Mouse (Mus musculus) right cerebral cortex, postnatal 25 days (tissue): ENCODE measurements at regions not wholly inside any gene's neighbourhood (a gene's known extent, or its start where the extent isn't known, plus 50 kb on each side); places are given as distances from the start of the nearest gene placed in this dataset.

ENCODE experiments used
- DNase-seq: peaks from one replicate; pipeline ENCODE4 v3.0.0; 2022

- no peak for DNase-seq
Observed at GRCm38 (mm10) chr13:43724161-43724560, 60.4 kb upstream of the Cd83 start.

DNA sequence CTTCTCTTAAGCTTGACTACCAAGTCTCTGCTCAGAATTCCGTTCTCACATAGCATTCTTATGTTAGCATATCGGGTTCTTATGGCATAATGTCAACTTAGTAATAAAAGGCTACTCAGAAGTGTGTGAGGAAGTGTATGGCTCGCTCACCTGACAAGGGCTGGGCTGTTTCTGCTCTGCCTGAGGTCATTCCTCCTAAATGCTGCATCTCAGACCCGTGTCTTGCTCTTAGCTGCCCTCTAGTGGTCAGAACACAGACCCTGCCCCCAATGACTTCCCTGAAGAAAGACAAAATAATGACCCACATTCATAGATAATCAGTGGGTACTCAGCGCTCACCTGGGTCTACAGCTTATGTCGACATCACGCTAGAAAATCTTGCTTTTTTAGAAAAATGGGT is 58.9 kb upstream of the Cd83 start:
- DNase-seq = peak; percentile 39

DNA sequence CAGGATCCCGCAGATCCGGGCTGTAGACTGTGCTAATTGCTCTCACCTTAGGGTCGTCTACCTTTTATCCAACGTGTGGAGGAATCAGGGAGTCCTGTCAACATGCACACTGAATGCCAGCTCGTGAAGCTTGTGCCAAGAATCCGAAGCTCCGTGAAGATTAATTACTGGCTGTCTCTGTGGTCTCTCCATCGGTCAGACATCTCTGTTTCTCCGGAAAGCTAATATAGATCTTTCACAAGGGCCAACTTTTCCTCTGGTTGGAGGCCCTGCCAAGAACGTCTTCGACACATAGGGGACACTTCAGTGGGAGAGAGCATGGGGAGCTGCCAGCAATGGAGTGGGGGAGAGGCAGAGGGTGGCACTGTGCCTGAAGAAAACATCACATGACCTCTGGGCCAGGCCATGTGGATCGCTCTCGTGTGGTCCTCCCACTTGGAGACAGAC is 57.7 kb upstream of the Cd83 start:
- DNase-seq = no peak

DNA sequence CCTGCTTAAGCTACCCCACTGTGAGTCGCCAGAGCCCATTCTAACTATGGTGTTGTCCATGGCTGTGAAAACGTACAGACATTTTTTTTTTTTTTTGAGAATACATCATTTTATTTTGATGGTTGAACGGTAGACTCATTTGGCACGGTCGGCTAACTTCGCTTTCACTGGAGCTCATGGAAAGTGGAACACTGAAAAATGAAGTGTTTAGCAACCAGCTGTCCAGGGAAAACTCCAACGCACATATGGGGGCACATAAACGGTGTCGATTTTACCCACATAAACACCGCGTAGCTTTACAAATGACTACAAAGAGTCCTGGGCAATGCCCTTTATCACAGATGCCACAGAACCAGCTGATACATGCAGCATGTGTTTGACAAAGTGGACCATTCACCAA is 55.0 kb upstream of the Cd83 start:
- no peak for DNase-seq

GRCm38 (mm10) chr13:43733061-43733460 is 51.5 kb upstream of the Cd83 start:
- DNase-seq = no peak

- no peak for DNase-seq
Observed at GRCm38 (mm10) chr13:43734641-43735040, 49.9 kb upstream of the Cd83 start.
